Mouse (Mus musculus) lung, postnatal 0 days (tissue): ENCODE results near the gene Agbl4.

Experiments used
- CTCF ChIP-seq: IDR thresholded peaks from 2 replicates; pipeline ENCODE4 v1.5.1; 2016; ENCODE audit warnings: antibody characterized with exemption, mild to moderate bottlenecking
- EP300 ChIP-seq: IDR thresholded peaks from 2 replicates; pipeline ENCODE4 v1.6.1; 2016; ENCODE audit warnings: antibody characterized with exemption, mild to moderate bottlenecking, control low read depth

GRCm38 (mm10) chr4:110420306-110420705, 22.8 kb downstream of the Agbl4 start:
- TF ChIP-seq CTCF (no peak), EP300 (no peak)
